Mouse (Mus musculus): ENCODE measurements around the gene Hspb1. TPM values are rescaled to one million over a fixed set of nuclear protein-coding genes. Genes with fewer than 3 reads are reported as not detected.

The Hspb1 gene
- polyA plus RNA-seq, 1 experiment: 638 TPM

- TF ChIP-seq CEBPB (IDR thresholded peaks at IDR 0.05; ENCODE audit: low read depth) (no peak), MAX (IDR thresholded peaks at IDR 0.05) (no peak), CTCF (IDR thresholded peaks at IDR 0.05; ENCODE audit: control insufficient read depth, insufficient read depth, insufficient read length) (no peak), FOSL1 (IDR thresholded peaks at IDR 0.05; ENCODE audit: insufficient read depth, low read length, poor library complexity, severe bottlenecking) (no peak), USF1 (IDR thresholded peaks at IDR 0.05; ENCODE audit: low read depth) (no peak), MYOD1 (IDR thresholded peaks at IDR 0.05; ENCODE audit: control insufficient read depth, insufficient read length, low read depth) (no peak), MYOG (IDR thresholded peaks at IDR 0.05; ENCODE audit: control insufficient read depth, extremely low read depth, insufficient read length) (no peak)
- no peak overlapping the region for H3K4me3 ChIP-seq (ENCODE audit: insufficient read depth, poor library complexity, severe bottlenecking)
- H3K36me3 ChIP-seq (ENCODE audit: control insufficient read depth, insufficient read depth): peaks cover 80% of the 10 kb centered on the region
- peaks cover 100% of the 10 kb centered on the region for H3K79me2 ChIP-seq (ENCODE audit: control insufficient read depth, insufficient read depth)
- no peak overlapping the region for H3ac ChIP-seq (ENCODE audit: control insufficient read depth, insufficient read length, low read depth)
- no peaks in the 10 kb centered on the region for H3K27me3 ChIP-seq (ENCODE audit: control insufficient read depth, insufficient read depth, insufficient read length)
- H3K79me3 ChIP-seq (ENCODE audit: low read depth): peaks cover 91% of the 10 kb centered on the region
Measured at GRCm38 (mm10) chr5:135916051-135916565, 28.4 kb downstream of the Hspb1 start.

- no peak overlapping the region for H3ac ChIP-seq (ENCODE audit: control insufficient read depth, insufficient read length, low read depth)
- H3K4me3 ChIP-seq (ENCODE audit: insufficient read depth, poor library complexity, severe bottlenecking): no peak overlapping the region
- TF ChIP-seq MAX (IDR thresholded peaks at IDR 0.05): no peak
- peaks cover 100% of the 10 kb centered on the region for H3K79me2 ChIP-seq (ENCODE audit: control insufficient read depth, insufficient read depth)
- H3K36me3 ChIP-seq (ENCODE audit: control insufficient read depth, insufficient read depth): peaks cover 80% of the 10 kb centered on the region
- H3K79me3 ChIP-seq (ENCODE audit: low read depth): peaks cover 91% of the 10 kb centered on the region
- no peaks in the 10 kb centered on the region for H3K27me3 ChIP-seq (ENCODE audit: control insufficient read depth, insufficient read depth, insufficient read length)
Measured at GRCm38 (mm10) chr5:135916601-135917000, 28.9 kb downstream of the Hspb1 start.

- Histone ChIP-seq H3K4me3 (ENCODE audit: insufficient read depth, poor library complexity, severe bottlenecking) (no peak overlapping the region), H3K79me2 (ENCODE audit: control insufficient read depth, insufficient read depth) (peaks cover 100% of the 10 kb centered on the region), H3K27me3 (ENCODE audit: control insufficient read depth, insufficient read depth, insufficient read length) (no peaks in the 10 kb centered on the region), H3K36me3 (ENCODE audit: control insufficient read depth, insufficient read depth) (peaks cover 84% of the 10 kb centered on the region), H3ac (ENCODE audit: control insufficient read depth, insufficient read length, low read depth) (no peak overlapping the region), H3K79me3 (ENCODE audit: low read depth) (peaks cover 97% of the 10 kb centered on the region)
- TF ChIP-seq MYOG (IDR thresholded peaks at IDR 0.05; ENCODE audit: control insufficient read depth, extremely low read depth, insufficient read length) (no peak), USF1 (IDR thresholded peaks at IDR 0.05; ENCODE audit: low read depth) (no peak), FOSL1 (IDR thresholded peaks at IDR 0.05; ENCODE audit: insufficient read depth, low read length, poor library complexity, severe bottlenecking) (no peak), CEBPB (IDR thresholded peaks at IDR 0.05; ENCODE audit: low read depth) (no peak), MYOD1 (IDR thresholded peaks at IDR 0.05; ENCODE audit: control insufficient read depth, insufficient read length, low read depth) (no peak), MAX (IDR thresholded peaks at IDR 0.05) (no peak), CTCF (IDR thresholded peaks at IDR 0.05; ENCODE audit: control insufficient read depth, insufficient read depth, insufficient read length) (no peak)
Measured at GRCm38 (mm10) chr5:135917327-135918058, 29.8 kb downstream of the Hspb1 start.

- H3K4me3 ChIP-seq (ENCODE audit: insufficient read depth, poor library complexity, severe bottlenecking): no peak overlapping the region
- no peaks in the 10 kb centered on the region for H3K27me3 ChIP-seq (ENCODE audit: control insufficient read depth, insufficient read depth, insufficient read length)
- H3K36me3 ChIP-seq (ENCODE audit: control insufficient read depth, insufficient read depth): peaks cover 87% of the 10 kb centered on the region
- no peak for TF ChIP-seq MYOG (IDR thresholded peaks at IDR 0.05; ENCODE audit: control insufficient read depth, extremely low read depth, insufficient read length)
- peak; percentile 27 for TF ChIP-seq MYOD1 (IDR thresholded peaks at IDR 0.05; ENCODE audit: control insufficient read depth, insufficient read length, low read depth)
- H3K79me3 ChIP-seq (ENCODE audit: low read depth): peaks cover 98% of the 10 kb centered on the region
- no peak overlapping the region for H3ac ChIP-seq (ENCODE audit: control insufficient read depth, insufficient read length, low read depth)
- peaks cover 100% of the 10 kb centered on the region for H3K79me2 ChIP-seq (ENCODE audit: control insufficient read depth, insufficient read depth)
Measured at GRCm38 (mm10) chr5:135918059-135918437, 30.3 kb downstream of the Hspb1 start.

GRCm38 (mm10) chr5:135918593-135918992, 30.9 kb downstream of the Hspb1 start:
- Histone ChIP-seq H3K79me2 (ENCODE audit: control insufficient read depth, insufficient read depth) (peaks cover 100% of the 10 kb centered on the region), H3ac (ENCODE audit: control insufficient read depth, insufficient read length, low read depth) (no peak overlapping the region), H3K79me3 (ENCODE audit: low read depth) (peaks cover 98% of the 10 kb centered on the region), H3K27me3 (ENCODE audit: control insufficient read depth, insufficient read depth, insufficient read length) (no peaks in the 10 kb centered on the region), H3K36me3 (ENCODE audit: control insufficient read depth, insufficient read depth) (peaks cover 89% of the 10 kb centered on the region), H3K4me3 (ENCODE audit: insufficient read depth, poor library complexity, severe bottlenecking) (no peak overlapping the region)
- TF ChIP-seq MAX (IDR thresholded peaks at IDR 0.05) (no peak), MYOD1 (IDR thresholded peaks at IDR 0.05; ENCODE audit: control insufficient read depth, insufficient read length, low read depth) (no peak), FOSL1 (IDR thresholded peaks at IDR 0.05; ENCODE audit: insufficient read depth, low read length, poor library complexity, severe bottlenecking) (no peak)

- Histone ChIP-seq H3K27me3 (ENCODE audit: control insufficient read depth, insufficient read depth, insufficient read length) (no peaks in the 10 kb centered on the region), H3K36me3 (ENCODE audit: control insufficient read depth, insufficient read depth) (peaks cover 89% of the 10 kb centered on the region), H3K4me3 (ENCODE audit: insufficient read depth, poor library complexity, severe bottlenecking) (no peak overlapping the region), H3K79me2 (ENCODE audit: control insufficient read depth, insufficient read depth) (peaks cover 100% of the 10 kb centered on the region), H3K79me3 (ENCODE audit: low read depth) (peaks cover 97% of the 10 kb centered on the region), H3ac (ENCODE audit: control insufficient read depth, insufficient read length, low read depth) (no peak overlapping the region)
- no peak for TF ChIP-seq MYOD1 (IDR thresholded peaks at IDR 0.05; ENCODE audit: control insufficient read depth, insufficient read length, low read depth)
- TF ChIP-seq CEBPB (IDR thresholded peaks at IDR 0.05; ENCODE audit: low read depth): no peak
- TF ChIP-seq CTCF (IDR thresholded peaks at IDR 0.05; ENCODE audit: control insufficient read depth, insufficient read depth, insufficient read length): no peak
- no peak for TF ChIP-seq MAX (IDR thresholded peaks at IDR 0.05)
- no peak for TF ChIP-seq FOSL1 (IDR thresholded peaks at IDR 0.05; ENCODE audit: insufficient read depth, low read length, poor library complexity, severe bottlenecking)
- no peak for TF ChIP-seq MYOG (IDR thresholded peaks at IDR 0.05; ENCODE audit: control insufficient read depth, extremely low read depth, insufficient read length)
- no peak for TF ChIP-seq USF1 (IDR thresholded peaks at IDR 0.05; ENCODE audit: low read depth)
Measured at GRCm38 (mm10) chr5:135919902-135920301, 32.2 kb downstream of the Hspb1 start.
